Mouse (Mus musculus): ENCODE results near the gene Pacrg. TPM values are rescaled to one million over a fixed set of nuclear protein-coding genes. Genes with fewer than 3 reads are reported as not detected.

Gene Pacrg
- total and polyA plus RNA-seq, 3 experiments = not detected

DNA sequence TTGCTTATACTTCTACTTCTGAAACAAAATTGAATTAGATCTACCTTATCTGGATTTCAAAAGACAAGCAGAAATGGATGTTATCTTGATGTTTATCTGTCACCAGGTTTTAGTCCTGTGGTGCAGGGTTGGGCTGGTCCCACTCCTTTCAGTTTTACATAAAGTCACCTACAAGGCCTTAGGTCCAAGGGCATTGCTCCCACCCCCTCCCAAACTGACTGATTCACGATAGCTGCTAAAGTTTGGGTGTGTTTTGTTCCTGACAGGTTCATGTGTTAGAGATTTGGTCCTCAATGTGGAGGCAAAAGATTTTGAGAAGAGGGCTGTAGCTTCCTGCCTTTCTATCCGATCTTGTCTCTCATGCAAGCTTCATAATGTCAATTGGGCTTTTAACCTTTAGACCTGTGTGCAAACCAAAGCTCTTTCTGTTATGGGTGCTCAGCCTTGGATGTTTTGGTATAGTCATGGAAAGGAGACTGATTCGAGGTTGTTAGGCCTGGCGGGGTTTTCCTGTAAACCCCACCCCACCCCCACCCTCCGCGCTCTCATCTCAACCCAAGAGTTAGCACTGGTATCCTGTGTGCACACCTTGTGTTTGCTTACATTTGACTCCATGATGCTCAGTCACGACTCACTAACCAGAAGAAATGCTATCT is 407.5 kb downstream of the Pacrg start:
- Histone ChIP-seq H3K27ac (ENCODE audit: control insufficient read depth, low read depth, low read length) (no peak overlapping the region), H3K9ac (ENCODE audit: control insufficient read depth, low read depth, low read length, poor library complexity, severe bottlenecking) (no peak overlapping the region), H3K79me2 (ENCODE audit: control insufficient read depth, insufficient read depth, low read length, poor library complexity) (no peaks in the 10 kb centered on the region), H3K4me1 (ENCODE audit: control insufficient read depth in 1 of 2, insufficient read depth in 2 of 2, low read length in 2 of 2) (no peaks in the 10 kb centered on the region), H3K9me3 (replicated peaks; ENCODE audit: insufficient read depth, low read length) (no peaks in the 10 kb centered on the region), H3K27me3 (ENCODE audit: control insufficient read depth in 1 of 2, insufficient read depth in 2 of 2, low read length in 2 of 2) (no peaks in the 10 kb centered on the region), H3K4me3 (ENCODE audit: control insufficient read depth in 1 of 2, insufficient read depth in 1 of 2, low read depth in 2 of 2, low read length in 2 of 2) (no peak overlapping the region), H3K36me3 (ENCODE audit: control insufficient read depth in 1 of 2, insufficient read depth in 2 of 2, low read length in 2 of 2) (no peaks in the 10 kb centered on the region)
- no peak for DNase-seq (ENCODE audit: low read depth, low spot score)
- TF ChIP-seq CTCF (IDR thresholded peaks at IDR 0.05 in 2 of 3, conservative IDR thresholded peaks at IDR 0.05 in 1 of 3; ENCODE audit: control insufficient read depth in 1 of 3, insufficient read depth in 1 of 3, low read depth in 2 of 3, low read length in 3 of 3, poor library complexity in 1 of 3, severe bottlenecking in 1 of 3) (no peak), ZC3H11A (IDR thresholded peaks at IDR 0.05; ENCODE audit: low read depth, low read length) (no peak), CHD1 (IDR thresholded peaks at IDR 0.05; ENCODE audit: low read depth, low read length) (no peak), ELF1 (IDR thresholded peaks at IDR 0.05; ENCODE audit: low read depth, low read length) (no peak), GABPA (IDR thresholded peaks at IDR 0.05; ENCODE audit: low read depth, low read length) (no peak), POLR2A (IDR thresholded peaks at IDR 0.05; ENCODE audit: control insufficient read depth in 1 of 2, insufficient read depth in 1 of 2, low read depth in 1 of 2, low read length in 2 of 2, poor library complexity in 1 of 2) (no peak), POLR2AphosphoS2 (IDR thresholded peaks at IDR 0.05; ENCODE audit: low read length) (no peak), USF2 (IDR thresholded peaks at IDR 0.05; ENCODE audit: borderline replicate concordance in 1 of 2, insufficient read depth in 1 of 2, low read depth in 1 of 2, low read length in 2 of 2) (no peak), UBTF (IDR thresholded peaks at IDR 0.05; ENCODE audit: borderline replicate concordance, insufficient read depth, low read depth, low read length) (no peak)

DNA sequence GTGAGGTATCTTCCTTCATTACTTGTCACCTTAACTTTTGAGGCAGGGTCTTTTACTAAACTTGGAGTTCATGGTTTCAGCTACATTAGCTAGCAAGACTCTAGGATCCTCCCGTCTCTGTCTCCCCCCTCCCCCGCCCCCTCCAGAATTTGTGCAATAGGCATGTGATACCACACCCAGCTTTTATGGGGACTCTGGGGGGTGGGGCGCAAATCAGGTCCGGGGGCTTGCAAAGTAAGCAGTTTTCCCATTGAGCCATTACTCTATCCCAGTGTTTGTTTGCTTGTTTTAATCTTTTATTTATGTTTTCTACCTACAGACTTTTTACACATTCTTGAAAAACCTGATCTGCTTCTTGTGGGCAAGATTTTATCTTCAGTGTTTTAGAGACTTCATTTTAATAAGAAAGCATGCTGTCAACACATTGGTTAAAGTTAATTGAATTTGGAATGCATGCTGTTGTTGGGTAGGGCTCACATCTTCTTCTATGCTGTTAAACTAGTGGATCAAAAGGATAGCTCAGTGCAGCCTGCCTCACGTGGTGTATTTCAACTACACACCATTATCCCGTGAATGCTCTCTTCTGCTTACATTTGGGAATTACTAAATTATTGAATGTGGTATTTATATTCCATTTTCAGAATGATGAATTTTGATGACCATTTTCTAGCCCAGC is 408.1 kb downstream of the Pacrg start:
- H3K4me1 ChIP-seq (ENCODE audit: control insufficient read depth in 1 of 2, insufficient read depth in 2 of 2, low read length in 2 of 2) = no peaks in the 10 kb centered on the region
- H3K4me3 ChIP-seq (ENCODE audit: control insufficient read depth in 1 of 2, insufficient read depth in 1 of 2, low read depth in 2 of 2, low read length in 2 of 2) = no peak overlapping the region
- DNase-seq (ENCODE audit: low read depth, low spot score) = no peak
- H3K36me3 ChIP-seq (ENCODE audit: control insufficient read depth in 1 of 2, insufficient read depth in 2 of 2, low read length in 2 of 2) = no peaks in the 10 kb centered on the region
- no peaks in the 10 kb centered on the region for H3K9me3 ChIP-seq (replicated peaks; ENCODE audit: insufficient read depth, low read length)
- TF ChIP-seq POLR2A (IDR thresholded peaks at IDR 0.05; ENCODE audit: control insufficient read depth in 1 of 2, insufficient read depth in 1 of 2, low read depth in 1 of 2, low read length in 2 of 2, poor library complexity in 1 of 2) (no peak), UBTF (IDR thresholded peaks at IDR 0.05; ENCODE audit: borderline replicate concordance, insufficient read depth, low read depth, low read length) (no peak), CHD1 (IDR thresholded peaks at IDR 0.05; ENCODE audit: low read depth, low read length) (no peak)
- H3K79me2 ChIP-seq (ENCODE audit: control insufficient read depth, insufficient read depth, low read length, poor library complexity) = no peaks in the 10 kb centered on the region
- no peaks in the 10 kb centered on the region for H3K27me3 ChIP-seq (ENCODE audit: control insufficient read depth in 1 of 2, insufficient read depth in 2 of 2, low read length in 2 of 2)
- H3K9ac ChIP-seq (ENCODE audit: control insufficient read depth, low read depth, low read length, poor library complexity, severe bottlenecking) = no peak overlapping the region
- no peak overlapping the region for H3K27ac ChIP-seq (ENCODE audit: control insufficient read depth, low read depth, low read length)

GRCm38 (mm10) chr17:10430831-10431230 is 409.3 kb downstream of the Pacrg start:
- no peaks in the 10 kb centered on the region for H3K79me2 ChIP-seq (ENCODE audit: control insufficient read depth, insufficient read depth, low read length, poor library complexity)
- H3K9ac ChIP-seq (ENCODE audit: control insufficient read depth, low read depth, low read length, poor library complexity, severe bottlenecking) = no peak overlapping the region
- no peak for TF ChIP-seq POLR2AphosphoS2 (IDR thresholded peaks at IDR 0.05; ENCODE audit: low read length)
- no peak for TF ChIP-seq E2F4 (IDR thresholded peaks at IDR 0.05; ENCODE audit: borderline replicate concordance, low read depth, low read length)
- no peak for TF ChIP-seq ZNF384 (IDR thresholded peaks at IDR 0.05; ENCODE audit: low read depth, low read length)
- no peak for TF ChIP-seq RCOR1 (IDR thresholded peaks at IDR 0.05; ENCODE audit: low read depth, low read length)
- no peak for TF ChIP-seq MYC (IDR thresholded peaks at IDR 0.05; ENCODE audit: low read depth, low read length)
- TF ChIP-seq HCFC1 (IDR thresholded peaks at IDR 0.05; ENCODE audit: low read depth, low read length) = no peak
- no peak for TF ChIP-seq MAFK (IDR thresholded peaks at IDR 0.05; ENCODE audit: borderline replicate concordance, low read depth, low read length)
- TF ChIP-seq TCF12 (IDR thresholded peaks at IDR 0.05; ENCODE audit: low read depth, low read length) = no peak
- no peak for TF ChIP-seq MEF2A (IDR thresholded peaks at IDR 0.05; ENCODE audit: extremely low read depth, insufficient replicate concordance, low read depth, low read length, poor library complexity, severe bottlenecking)
- no peak for TF ChIP-seq USF1 (IDR thresholded peaks at IDR 0.05; ENCODE audit: low read depth, low read length)
- no peak for TF ChIP-seq CTCF (IDR thresholded peaks at IDR 0.05 in 2 of 3, conservative IDR thresholded peaks at IDR 0.05 in 1 of 3; ENCODE audit: control insufficient read depth in 1 of 3, insufficient read depth in 1 of 3, low read depth in 2 of 3, low read length in 3 of 3, poor library complexity in 1 of 3, severe bottlenecking in 1 of 3)
- TF ChIP-seq MXI1 (IDR thresholded peaks at IDR 0.05; ENCODE audit: low read depth, low read length) = no peak
- no peak for TF ChIP-seq GATA1 (IDR thresholded peaks at IDR 0.05; ENCODE audit: low read depth, low read length)
- H3K9me3 ChIP-seq (replicated peaks; ENCODE audit: insufficient read depth, low read length) = no peaks in the 10 kb centered on the region
- H3K36me3 ChIP-seq (ENCODE audit: control insufficient read depth in 1 of 2, insufficient read depth in 2 of 2, low read length in 2 of 2) = no peaks in the 10 kb centered on the region
- H3K4me1 ChIP-seq (ENCODE audit: control insufficient read depth in 1 of 2, insufficient read depth in 2 of 2, low read length in 2 of 2) = no peaks in the 10 kb centered on the region
- no peaks in the 10 kb centered on the region for H3K27me3 ChIP-seq (ENCODE audit: control insufficient read depth in 1 of 2, insufficient read depth in 2 of 2, low read length in 2 of 2)
- no peak overlapping the region for H3K4me3 ChIP-seq (ENCODE audit: control insufficient read depth in 1 of 2, insufficient read depth in 1 of 2, low read depth in 2 of 2, low read length in 2 of 2)
- DNase-seq (ENCODE audit: low read depth, low spot score) = no peak
- no peak overlapping the region for H3K27ac ChIP-seq (ENCODE audit: control insufficient read depth, low read depth, low read length)

Measured in MEL (cell line).